Mouse (Mus musculus): ENCODE results near the gene Zbtb49. TPM values are rescaled to one million over a fixed set of nuclear protein-coding genes. Genes with fewer than 3 reads are reported as not detected.

Zbtb49 gene
- polyA plus RNA-seq, 1 experiment from 2014 or later: 9.0 TPM

DNA sequence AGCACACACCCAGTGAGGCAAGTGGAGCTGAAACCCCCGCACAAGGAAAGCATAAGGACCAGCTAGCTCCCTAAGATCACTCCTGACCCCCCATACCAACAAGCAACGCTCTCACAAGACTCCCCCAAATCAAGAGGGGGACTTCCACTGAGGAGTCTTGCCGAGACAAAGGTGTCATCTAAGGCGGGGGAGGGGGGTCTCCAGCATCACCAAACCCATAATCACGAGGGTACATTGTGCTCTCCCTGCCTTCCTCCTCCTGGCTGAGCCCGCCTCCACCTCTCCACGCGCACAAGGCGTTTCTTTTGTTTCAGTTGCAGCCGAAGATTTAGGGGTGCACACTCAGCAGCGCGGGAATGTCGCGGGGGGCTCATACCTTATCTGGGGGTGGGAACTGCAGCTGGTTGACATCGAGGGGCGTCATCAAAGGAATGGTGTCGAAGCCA lies 61.7 kb downstream of the Zbtb49 start:
- Histone ChIP-seq H3K27ac (ENCODE audit: poor library complexity, severe bottlenecking) (no peak overlapping the region), H3K9ac (peak overlapping the region; percentile 76), H3K4me3 (peak overlapping the region; percentile 61), H3K4me1 (replicated peaks) (0 out of 2 replicates have a peak, but pooled peaks cover 3% of the 10 kb centered on the region), H3K27me3 (replicated peaks) (peaks cover 70% of the 10 kb centered on the region), H3K36me3 (peaks cover 8% of the 10 kb centered on the region), H3K4me2 (peak overlapping the region; percentile 95), H3K9me3 (replicated peaks) (no peaks in the 10 kb centered on the region)
- ATAC-seq (ENCODE audit: insufficient number of reproducible peaks, low FRiP score): no peak
- WGBS: 5% methylated on average over 17 of the region's 17 CpGs

DNA sequence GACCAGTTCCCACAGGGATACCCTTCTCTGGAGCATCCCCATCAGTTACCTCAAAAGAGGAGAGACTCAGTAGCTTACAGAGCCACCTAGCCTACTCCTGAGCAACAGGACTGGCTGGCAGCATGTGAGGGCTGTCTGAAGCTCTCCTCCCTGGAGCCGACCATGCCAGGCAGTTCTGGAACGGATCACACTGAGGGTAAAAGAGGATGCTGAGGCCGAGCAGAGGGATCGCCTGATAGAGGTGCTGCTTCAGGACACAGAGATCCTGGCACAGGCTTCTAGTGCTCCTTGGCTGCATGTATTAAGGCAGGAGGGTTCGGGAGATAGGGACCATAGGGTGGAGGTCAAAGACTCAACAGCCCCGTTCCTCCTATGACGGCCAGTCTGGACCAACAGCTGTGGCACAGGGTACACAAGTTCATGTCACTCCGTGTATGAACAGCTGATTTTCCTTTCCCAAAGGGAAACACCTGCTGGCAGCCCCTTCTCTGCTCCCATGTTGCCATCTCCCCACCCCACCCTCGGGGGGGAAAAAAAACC lies 62.7 kb downstream of the Zbtb49 start:
- Histone ChIP-seq H3K36me3 (peaks cover 11% of the 10 kb centered on the region), H3K4me3 (no peak overlapping the region), H3K27me3 (replicated peaks) (peaks cover 60% of the 10 kb centered on the region), H3K4me2 (no peak overlapping the region), H3K4me1 (replicated peaks) (0 out of 2 replicates have a peak, but pooled peaks cover 3% of the 10 kb centered on the region), H3K9ac (no peak overlapping the region), H3K9me3 (replicated peaks) (no peaks in the 10 kb centered on the region), H3K27ac (ENCODE audit: poor library complexity, severe bottlenecking) (no peak overlapping the region)
- no peak for ATAC-seq (ENCODE audit: insufficient number of reproducible peaks, low FRiP score)
- 63% methylated on average over 9 of the region's 9 CpGs for WGBS

DNA sequence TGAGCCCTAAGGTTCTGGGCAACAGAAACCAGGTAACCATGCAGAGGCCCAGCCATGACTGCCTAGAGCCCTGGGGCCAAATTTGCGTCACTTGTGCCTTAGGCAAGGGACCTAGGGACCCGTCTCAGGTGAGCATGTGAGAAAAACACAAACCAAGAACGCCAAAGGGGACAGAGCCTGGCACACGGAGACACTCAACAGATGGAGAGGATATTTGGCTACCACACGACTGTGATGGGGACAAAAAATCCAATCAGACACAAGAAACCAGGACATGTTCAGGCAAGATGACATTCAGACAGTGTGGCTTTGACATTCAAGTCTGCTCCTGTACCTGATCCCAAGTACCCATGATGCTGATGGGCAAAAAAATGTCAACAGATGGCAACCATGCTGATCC lies 66.6 kb downstream of the Zbtb49 start:
- Histone ChIP-seq H3K9me3 (replicated peaks) (no peaks in the 10 kb centered on the region), H3K4me2 (no peak overlapping the region), H3K27me3 (replicated peaks) (peaks cover 21% of the 10 kb centered on the region), H3K4me1 (replicated peaks) (peaks cover 5% of the 10 kb centered on the region), H3K4me3 (no peak overlapping the region), H3K27ac (ENCODE audit: poor library complexity, severe bottlenecking) (no peak overlapping the region), H3K9ac (no peak overlapping the region), H3K36me3 (peaks cover 14% of the 10 kb centered on the region)
- 85% methylated on average over 5 of the region's 5 CpGs for WGBS
- no peak for ATAC-seq (ENCODE audit: insufficient number of reproducible peaks, low FRiP score)

DNA sequence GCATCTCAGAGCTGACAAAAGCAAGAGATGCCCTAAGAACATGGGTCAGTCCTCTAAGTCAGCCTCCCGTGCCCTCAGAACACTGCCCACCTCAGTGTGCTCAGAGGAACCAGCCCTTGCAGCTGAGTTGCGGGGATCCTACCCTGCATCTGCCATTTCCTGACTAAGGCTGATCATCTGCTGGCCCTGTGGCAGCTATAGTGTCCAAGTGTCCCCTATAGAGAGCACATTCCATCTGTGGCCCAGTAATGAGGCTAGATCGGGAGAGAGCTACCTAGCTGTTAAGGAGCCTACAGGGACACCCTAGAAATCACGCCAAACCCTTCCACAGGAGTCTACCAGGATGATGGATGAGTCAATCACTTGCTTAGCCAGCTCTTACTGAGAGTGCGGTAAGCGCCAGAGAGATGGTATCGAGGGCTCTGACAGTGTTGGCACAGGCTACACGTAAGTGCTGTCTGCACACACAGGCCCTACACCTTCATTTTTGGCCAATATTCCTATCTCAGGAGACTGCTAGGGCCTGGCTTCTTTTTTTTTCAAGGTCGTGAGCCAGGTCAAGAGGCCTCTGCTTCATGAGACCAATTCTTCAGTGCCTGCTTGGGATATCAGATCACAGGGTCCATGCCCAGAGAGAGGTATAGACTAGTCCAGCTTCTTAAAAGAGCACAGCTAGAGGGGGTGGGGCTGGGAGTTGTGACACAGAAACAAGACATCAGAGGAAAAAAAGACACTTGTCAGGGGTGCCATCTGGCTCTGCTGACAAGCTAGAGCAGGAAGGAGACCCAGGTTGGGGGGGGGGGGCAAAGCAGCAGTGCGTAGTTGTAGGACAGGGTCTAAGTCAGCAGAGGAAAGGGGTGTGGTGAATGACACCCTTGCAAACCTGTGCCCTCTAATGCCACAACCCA lies 67.8 kb downstream of the Zbtb49 start:
- peaks cover 16% of the 10 kb centered on the region for H3K36me3 ChIP-seq

GRCm38 (mm10) chr5:38151264-38151663 lies 69.0 kb downstream of the Zbtb49 start:
- 63% methylated on average over 3 of the region's 3 CpGs for WGBS
- Histone ChIP-seq H3K4me2 (no peak overlapping the region), H3K27me3 (replicated peaks) (no peaks in the 10 kb centered on the region; the same call in 1 of the 2 replicates), H3K9ac (no peak overlapping the region), H3K4me3 (no peak overlapping the region), H3K4me1 (replicated peaks) (peaks cover 5% of the 10 kb centered on the region), H3K36me3 (peaks cover 16% of the 10 kb centered on the region), H3K27ac (ENCODE audit: poor library complexity, severe bottlenecking) (no peak overlapping the region), H3K9me3 (replicated peaks) (no peaks in the 10 kb centered on the region)
- ATAC-seq (ENCODE audit: insufficient number of reproducible peaks, low FRiP score): no peak

More for the DNA sequence above, 67.8 kb downstream of the Zbtb49 start:
- Histone ChIP-seq H3K9ac (no peak overlapping the region), H3K4me2 (no peak overlapping the region), H3K27me3 (replicated peaks) (peaks cover 9% of the 10 kb centered on the region), H3K27ac (ENCODE audit: poor library complexity, severe bottlenecking) (no peak overlapping the region), H3K4me3 (no peak overlapping the region), H3K9me3 (replicated peaks) (no peaks in the 10 kb centered on the region), H3K4me1 (replicated peaks) (peaks cover 5% of the 10 kb centered on the region)
- ATAC-seq (ENCODE audit: insufficient number of reproducible peaks, low FRiP score): no peak
- WGBS: 81% methylated on average over 10 of the region's 10 CpGs

DNA sequence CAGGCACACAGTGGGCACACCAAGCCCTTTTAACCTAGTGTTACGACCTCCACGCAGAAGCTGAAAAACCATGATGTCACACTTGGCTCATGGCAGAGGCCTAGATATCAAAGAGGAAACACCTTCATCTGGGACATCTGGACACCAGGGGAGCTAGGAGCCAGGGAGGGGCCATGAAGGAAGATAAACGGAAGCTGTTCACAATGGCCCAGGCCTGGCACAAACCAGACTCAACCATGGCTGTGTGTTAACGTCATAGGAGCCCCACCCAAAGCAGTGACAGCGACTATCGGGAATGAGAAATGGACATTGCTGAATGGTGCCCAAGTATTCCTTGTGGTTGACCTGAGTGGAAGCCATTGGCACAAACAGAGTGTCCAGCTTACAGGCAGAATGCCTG lies 73.7 kb downstream of the Zbtb49 start:
- ATAC-seq (ENCODE audit: insufficient number of reproducible peaks, low FRiP score): peak; percentile 38; the same call in 1 of the 2 replicates
- no peak overlapping the region for H3K27ac ChIP-seq (ENCODE audit: poor library complexity, severe bottlenecking)
- no peaks in the 10 kb centered on the region for H3K9me3 ChIP-seq (replicated peaks)
- peaks cover 5% of the 10 kb centered on the region for H3K4me1 ChIP-seq (replicated peaks)
- 68% methylated on average over 6 of the region's 6 CpGs for WGBS
- H3K9ac ChIP-seq: no peak overlapping the region
- H3K27me3 ChIP-seq (replicated peaks): peaks cover 11% of the 10 kb centered on the region
- no peak overlapping the region for H3K4me3 ChIP-seq
- H3K4me2 ChIP-seq: no peak overlapping the region
- peaks cover 6% of the 10 kb centered on the region for H3K36me3 ChIP-seq

DNA sequence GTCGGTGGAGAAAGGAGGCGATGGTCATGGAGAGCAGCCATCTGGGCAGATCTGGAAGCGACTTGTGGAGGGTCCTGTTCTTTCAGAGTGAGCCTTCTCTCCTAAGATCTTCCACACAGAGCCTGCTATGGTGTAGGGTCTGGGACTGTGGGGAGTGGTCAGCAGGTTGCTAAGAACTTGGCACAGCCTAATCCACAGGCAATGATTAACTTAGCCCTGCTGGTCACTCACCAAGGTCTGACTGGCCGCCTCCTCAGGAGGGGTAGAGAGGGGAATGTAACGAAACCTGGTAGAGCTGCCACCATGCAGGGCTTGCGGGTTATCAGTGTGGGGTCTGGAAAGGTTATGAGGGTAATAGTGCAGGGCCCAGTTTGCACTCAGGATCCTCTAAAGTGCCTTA lies 79.4 kb downstream of the Zbtb49 start:
- H3K27me3 ChIP-seq (replicated peaks): peaks cover 11% of the 10 kb centered on the region
- no peak overlapping the region for H3K4me3 ChIP-seq
- no peak for ATAC-seq (ENCODE audit: insufficient number of reproducible peaks, low FRiP score)
- no peak overlapping the region for H3K4me2 ChIP-seq
- H3K9me3 ChIP-seq (replicated peaks): no peaks in the 10 kb centered on the region
- no peak overlapping the region for H3K9ac ChIP-seq
- no peak overlapping the region for H3K27ac ChIP-seq (ENCODE audit: poor library complexity, severe bottlenecking)
- 82% methylated on average over 6 of the region's 6 CpGs for WGBS
- 0 out of 2 replicates have a peak, but pooled peaks cover 3% of the 10 kb centered on the region for H3K4me1 ChIP-seq (replicated peaks)
- peaks cover 10% of the 10 kb centered on the region for H3K36me3 ChIP-seq

Other genes starting within 250 kb of the Zbtb49 start
- 33.2 and 34.1 TPM in 2 replicates for gene Stx18, start 181.7 kb downstream of the Zbtb49 start, polyA plus RNA-seq (2016; fragmentation: Nextera tagmentation; extraction: Ambion mirVana)
- gene Nsg1, start 60.5 kb downstream of the Zbtb49 start, polyA plus RNA-seq (2016; fragmentation: Nextera tagmentation; extraction: Ambion mirVana): 16.4 and 18.6 TPM in 2 replicates
- gene Lyar, start within 50 bp of the Zbtb49 start, polyA plus RNA-seq (2016; fragmentation: Nextera tagmentation; extraction: Ambion mirVana): 59.4 and 61.3 TPM in 2 replicates
- gene Tmem128, start 39.7 kb upstream of the Zbtb49 start, polyA plus RNA-seq (2016; fragmentation: Nextera tagmentation; extraction: Ambion mirVana): 45.7 and 48.6 TPM in 2 replicates
- gene Otop1, start 55.5 kb upstream of the Zbtb49 start, polyA plus RNA-seq (2016; fragmentation: Nextera tagmentation; extraction: Ambion mirVana): not detected in 2 replicates
- gene Drd5, start 98.9 kb upstream of the Zbtb49 start, polyA plus RNA-seq (2016; fragmentation: Nextera tagmentation; extraction: Ambion mirVana): not detected in 2 replicates

All from heart, embryonic 12.5 days (tissue).